8 mouse cellular contexts compared by ENCODE assay signal in genomic region chr15:85646639-85647277, GRCm38 (mm10).
A peak's percentile ranks its signal among the peaks of the same experiment; 100 is the strongest.
DNase-seq lines count a peak whose midpoint lies in the region; ATAC-seq lines count a peak whose summit lies in the region.

No protein-coding gene starts in this region.

- peak overlapping the region; percentile 82 for H3K9ac ChIP-seq in kidney, embryonic 14.5 days (ENCODE audit: low read depth, low read length)
- peak overlapping the region; percentile 75; the same call in 1 of the 2 replicates for H3K9ac ChIP-seq in embryonic facial prominence, embryonic 12.5 days
- H3K9ac ChIP-seq in intestine, embryonic 15.5 days = peak overlapping the region; percentile 76

- peak overlapping the region; percentile 85; the same call in 1 of the 2 replicates for H3K27ac ChIP-seq in kidney, embryonic 14.5 days (ENCODE audit: low read depth, low read length)
- H3K27ac ChIP-seq in embryonic facial prominence, embryonic 12.5 days = peak overlapping the region; percentile 77
- H3K27ac ChIP-seq in intestine, embryonic 15.5 days = peak overlapping the region; percentile 84; the same call in 1 of the 2 replicates

- H3K27me3 ChIP-seq in kidney, embryonic 14.5 days (ENCODE audit: control insufficient read depth, insufficient read depth, low read length) = no peaks in the 10 kb centered on the region
- H3K27me3 ChIP-seq in embryonic facial prominence, embryonic 12.5 days = peaks cover 40% of the 10 kb centered on the region
- H3K27me3 ChIP-seq in intestine, embryonic 15.5 days (replicated peaks) = 0 out of 2 replicates have a peak, but pooled peaks cover 3% of the 10 kb centered on the region

- H3K4me3 ChIP-seq in kidney, embryonic 14.5 days (ENCODE audit: low read length) = peak overlapping the region; percentile 50
- peak overlapping the region; percentile 44 for H3K4me3 ChIP-seq in embryonic facial prominence, embryonic 12.5 days
- H3K4me3 ChIP-seq in intestine, embryonic 15.5 days (replicated peaks) = peak overlapping the region; percentile 46

- H3K4me2 ChIP-seq in kidney, embryonic 14.5 days (replicated peaks; ENCODE audit: low read depth, low read length) = peak overlapping the region; percentile 79
- peak overlapping the region; percentile 72 for H3K4me2 ChIP-seq in embryonic facial prominence, embryonic 12.5 days (replicated peaks)
- peak overlapping the region; percentile 85 for H3K4me2 ChIP-seq in intestine, embryonic 15.5 days (replicated peaks)

- peaks cover 13% of the 10 kb centered on the region for H3K4me1 ChIP-seq in kidney, embryonic 14.5 days (ENCODE audit: control insufficient read depth, insufficient read depth, low read length)
- H3K4me1 ChIP-seq in embryonic facial prominence, embryonic 12.5 days = peaks cover 11% of the 10 kb centered on the region
- H3K4me1 ChIP-seq in intestine, embryonic 15.5 days (replicated peaks) = peaks cover 5% of the 10 kb centered on the region; the same call in 1 of the 2 replicates

- no peaks in the 10 kb centered on the region for H3K9me3 ChIP-seq in kidney, embryonic 14.5 days (ENCODE audit: control insufficient read depth, low read length)
- H3K9me3 ChIP-seq in embryonic facial prominence, embryonic 12.5 days = no peaks in the 10 kb centered on the region
- no peaks in the 10 kb centered on the region for H3K9me3 ChIP-seq in intestine, embryonic 15.5 days

- 31% methylated on average over 9 of the region's 10 CpGs for WGBS in kidney, embryonic 14.5 days
- WGBS in embryonic facial prominence, embryonic 12.5 days = 29% methylated on average over 9 of the region's 10 CpGs
- 29% methylated on average over 10 of the region's 10 CpGs for WGBS in intestine, embryonic 15.5 days

- H3K36me3 ChIP-seq in kidney, embryonic 14.5 days (ENCODE audit: control insufficient read depth, insufficient read depth, low read length) = no peaks in the 10 kb centered on the region
- H3K36me3 ChIP-seq in embryonic facial prominence, embryonic 12.5 days = no peaks in the 10 kb centered on the region
- no peaks in the 10 kb centered on the region for H3K36me3 ChIP-seq in intestine, embryonic 15.5 days

- DNase-seq in kidney, adult 18-20 months = no peak
- DNase-seq in urinary bladder, adult 18-20 months (ENCODE audit: low spot score in 2 of 2) = no peak
- DNase-seq in urinary bladder, postnatal 4 days (ENCODE audit: low spot score in 2 of 2) = no peak
- DNase-seq in MN1 (ENCODE audit: low spot score) = no peak

- 0 out of 2 replicates have a peak, but pooled peaks have one; percentile 18 for ATAC-seq in kidney, embryonic 14.5 days (ENCODE audit: low FRiP score, low TSS enrichment)
- ATAC-seq in embryonic facial prominence, embryonic 12.5 days (ENCODE audit: insufficient number of reproducible peaks, insufficient read depth, low FRiP score, low TSS enrichment) = peak; percentile 54; the same call in 1 of the 2 replicates
- ATAC-seq in intestine, embryonic 15.5 days = peak; percentile 48
- peak; percentile 27; the same call in 1 of the 2 replicates for ATAC-seq in monocyte, adult 5-6 weeks (replicated peaks; ENCODE audit: insufficient number of reproducible peaks, low FRiP score, low TSS enrichment, poor library complexity, severe bottlenecking)
